Mouse (Mus musculus) erythroblast, embryonic 14.5 days (primary cell): ENCODE measurements around the gene Dirc2.

Experiments
- GATA1 ChIP-seq: IDR thresholded peaks from 2 replicates; pipeline ENCODE4 v1.6.1; 2012; ENCODE audit warnings: low read length, inconsistent platforms, mixed read lengths
- TAL1 ChIP-seq: IDR thresholded peaks from 3 replicates; pipeline ENCODE4 v1.6.1; 2012; ENCODE audit warnings: low read length, inconsistent platforms, mixed read lengths

DNA sequence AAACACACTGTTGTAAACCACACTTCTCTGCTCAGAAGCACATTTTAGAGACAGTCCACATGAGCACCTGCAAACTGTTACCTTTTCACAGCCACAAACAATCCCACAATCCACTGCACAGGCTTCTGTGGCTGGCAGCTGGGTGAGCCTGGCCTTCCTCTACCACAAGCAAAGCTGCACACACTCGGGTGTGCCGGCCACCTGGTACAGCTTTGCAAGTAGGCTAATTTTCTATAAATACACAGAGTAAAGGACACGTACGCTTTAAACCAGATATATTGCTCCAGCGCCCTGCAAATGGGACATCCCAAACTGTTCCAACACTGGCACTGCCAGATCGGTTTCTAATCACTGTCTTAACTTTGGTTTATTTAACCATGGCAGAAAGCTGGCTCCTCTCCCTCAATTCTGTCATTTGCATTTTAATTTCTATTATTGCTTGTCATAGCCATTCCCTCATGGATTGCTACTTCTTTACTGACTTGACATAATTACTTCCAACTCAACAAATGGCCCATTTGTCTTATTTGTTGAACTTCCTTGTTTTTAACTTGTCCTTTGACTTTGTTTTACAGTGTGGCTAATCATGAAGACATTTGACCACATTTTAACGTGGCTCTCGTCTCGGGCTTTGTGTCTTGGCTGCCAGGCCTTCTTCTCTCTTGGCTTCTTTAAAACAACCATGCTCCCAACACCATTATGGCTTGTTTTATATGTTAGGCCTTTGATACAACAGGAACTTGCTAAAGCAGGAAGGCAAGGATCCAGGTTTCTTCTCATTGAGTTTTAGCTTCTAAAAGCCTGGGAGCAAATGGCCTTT is 21.5 kb downstream of the Dirc2 start:
- TF ChIP-seq GATA1 = no peak
- no peak for TF ChIP-seq TAL1
